Mouse (Mus musculus) cerebellum, postnatal 25 days (tissue): ENCODE results near the gene Aplnr.

ENCODE experiments used
- DNase-seq, 2 experiments: peaks; one replicate each; pipeline ENCODE4 v3.0.0; 2021; ENCODE audit warnings: mixed read lengths in 2 of 2

Aplnr gene

GRCm38 (mm10) chr2:85137601-85138140, 1.6 kb downstream of the Aplnr start:
- DNase-seq, result no peak

DNA sequence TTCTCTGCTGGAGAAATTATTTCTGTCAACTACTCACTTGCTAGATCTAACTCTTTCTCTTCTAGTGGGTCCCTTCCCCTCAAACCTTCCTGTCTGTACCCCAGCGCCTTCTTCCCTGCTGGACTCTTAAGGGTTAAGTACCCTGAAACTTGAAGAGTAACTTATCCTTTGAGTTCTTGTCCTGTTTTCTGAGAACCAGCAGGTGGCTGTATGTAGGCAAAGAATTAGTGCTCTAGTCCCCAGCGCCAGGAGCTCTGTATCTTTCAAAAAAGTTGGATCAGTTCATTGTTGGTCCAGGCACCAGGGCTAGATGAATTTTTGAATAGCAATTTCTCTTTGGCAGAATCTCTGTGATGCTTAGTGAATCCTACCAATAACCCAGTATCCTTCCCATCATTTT, 2.1 kb downstream of the Aplnr start:
- DNase-seq, result no peak

DNA sequence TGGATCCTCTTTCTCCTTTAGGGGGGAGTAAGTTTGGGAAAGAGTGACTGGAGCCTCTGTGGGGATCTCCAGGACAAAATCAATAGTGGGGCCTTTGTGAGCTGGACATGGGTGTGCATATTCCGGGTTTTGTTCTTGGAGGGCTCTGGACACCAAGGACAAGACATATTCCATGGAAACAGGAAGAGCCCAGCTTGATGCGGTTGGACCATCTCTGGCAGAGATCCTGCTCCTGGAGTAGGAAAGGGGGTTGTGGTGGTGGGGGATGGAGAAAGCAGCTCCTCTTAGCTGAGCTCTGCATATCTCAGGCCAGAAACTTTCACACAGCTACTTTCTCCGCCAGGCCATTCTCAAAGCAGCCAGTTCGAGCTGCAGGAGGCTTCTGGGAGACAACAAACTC, 3.4 kb downstream of the Aplnr start:
- no peak for DNase-seq

DNA sequence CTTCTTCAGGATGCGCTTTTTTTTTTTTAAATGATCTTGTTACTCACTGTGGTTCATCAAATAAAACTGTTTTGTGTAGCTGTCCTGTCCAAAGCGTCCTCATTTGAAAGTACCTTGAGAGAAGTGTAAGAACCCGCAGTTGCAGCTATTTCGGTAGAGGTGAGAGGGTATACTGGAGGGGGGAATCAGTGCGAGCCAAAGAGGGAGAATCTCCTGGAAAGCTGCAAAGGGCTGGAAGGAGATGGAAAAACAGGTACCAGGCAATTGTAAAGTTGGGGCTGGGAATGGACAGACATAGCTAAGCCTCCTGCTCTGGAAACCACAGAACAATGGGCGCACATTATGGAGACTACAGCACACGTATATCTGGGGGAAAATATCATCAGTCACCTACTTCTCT, 3.8 kb downstream of the Aplnr start:
- DNase-seq, result no peak

GRCm38 (mm10) chr2:85140833-85141232, 4.8 kb downstream of the Aplnr start:
- no peak for DNase-seq

GRCm38 (mm10) chr2:85144908-85145307, 8.9 kb downstream of the Aplnr start:
- DNase-seq, result no peak

DNA sequence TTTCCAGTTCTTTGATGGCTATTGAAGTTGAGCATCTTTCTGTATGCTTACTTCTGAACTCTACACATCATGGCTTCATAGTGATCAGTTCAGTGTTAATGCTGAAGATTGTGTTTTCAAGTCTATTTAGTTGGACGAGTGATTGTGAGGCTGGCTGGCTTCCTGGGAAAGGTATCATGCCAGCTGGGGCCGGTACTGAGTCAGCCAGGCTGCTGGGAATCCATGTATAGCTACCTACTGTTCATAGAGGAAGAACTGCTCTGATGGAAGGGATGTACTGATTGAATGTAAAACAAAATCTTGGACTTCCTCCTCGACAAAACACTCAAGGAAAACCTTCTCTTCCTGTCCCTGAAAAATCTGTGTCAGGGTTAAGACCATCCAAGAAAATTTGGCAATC, 9.3 kb downstream of the Aplnr start:
- DNase-seq, result no peak

DNA sequence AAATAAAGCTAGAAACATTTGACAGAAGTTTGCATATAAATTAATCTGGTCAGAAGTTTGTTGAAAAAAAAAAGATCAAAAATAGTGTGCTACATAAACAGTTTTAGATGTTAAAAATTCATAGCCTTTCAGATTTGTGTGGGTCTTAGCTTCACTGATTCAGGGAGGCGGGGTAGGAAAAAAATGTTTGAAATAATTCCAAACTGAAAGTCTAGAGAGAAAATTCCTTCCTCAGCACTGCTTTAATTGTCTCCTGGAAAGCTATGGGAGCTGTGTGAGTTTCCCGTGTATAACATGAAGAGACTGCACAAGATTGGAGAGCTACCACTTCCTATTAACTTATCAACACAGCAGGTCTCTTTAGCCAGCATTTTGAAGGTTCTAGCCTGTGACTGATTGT, 11.5 kb downstream of the Aplnr start:
- no peak for DNase-seq

DNA sequence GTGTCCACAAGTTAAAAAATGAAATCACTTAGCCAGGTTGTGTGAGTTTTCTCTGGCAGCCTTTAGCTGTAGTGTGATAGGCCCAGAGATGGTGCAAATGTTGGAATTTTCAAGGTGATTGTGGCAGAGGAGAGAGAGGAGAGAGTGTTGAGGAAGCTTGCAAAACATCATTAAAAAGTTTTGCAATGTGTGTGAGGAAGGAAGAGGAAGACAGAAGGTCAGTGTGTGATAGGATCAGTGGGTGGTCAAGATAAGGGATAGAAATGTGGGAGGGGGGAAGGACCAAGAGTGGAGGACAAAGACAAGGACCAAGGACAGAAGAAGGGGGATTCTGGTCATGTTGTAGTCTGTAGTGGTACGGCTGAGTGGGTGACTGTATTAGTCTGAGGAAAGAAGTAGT, 14.3 kb downstream of the Aplnr start:
- DNase-seq, result no peak

DNA sequence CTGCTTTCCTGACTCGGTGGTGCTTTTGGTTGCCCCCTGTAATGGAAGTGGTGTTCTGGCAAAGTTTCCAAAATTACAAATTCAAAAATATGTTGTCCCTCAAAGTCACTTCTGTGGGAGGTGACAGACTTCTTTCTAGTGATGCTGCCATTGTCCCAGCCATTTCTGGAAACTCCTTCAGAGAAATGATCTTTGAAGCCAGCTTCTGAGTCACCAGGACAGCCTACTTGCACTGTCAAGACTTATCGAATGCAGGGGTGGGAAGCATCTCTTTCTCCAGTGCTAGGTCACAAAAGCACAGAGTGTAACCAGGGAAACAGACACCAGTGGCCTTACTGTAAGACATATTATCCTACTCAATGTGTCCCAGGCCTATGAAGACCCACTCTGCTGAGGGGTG, 15.2 kb downstream of the Aplnr start:
- DNase-seq, result no peak

DNA sequence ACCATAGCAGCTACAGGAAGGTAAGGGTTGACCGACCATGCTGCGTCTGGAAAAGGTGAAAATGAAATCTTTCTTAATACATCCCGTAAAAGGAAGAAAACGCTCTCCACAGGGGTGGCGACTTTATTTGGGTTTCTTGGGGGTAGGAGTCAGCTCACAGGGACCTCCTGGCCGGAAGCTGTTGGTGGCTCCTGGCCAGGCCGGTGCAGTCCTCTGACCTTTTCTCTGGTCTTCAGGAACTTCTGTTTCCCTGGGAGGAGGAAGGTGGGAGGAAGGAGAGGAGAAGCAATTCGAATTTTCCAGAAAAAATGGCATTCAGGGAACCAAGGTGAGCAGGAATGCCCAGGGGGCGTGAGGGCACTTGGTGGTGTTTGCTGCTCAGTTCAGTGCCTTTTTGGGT, 19.3 kb downstream of the Aplnr start:
- DNase-seq, result no peak

DNA sequence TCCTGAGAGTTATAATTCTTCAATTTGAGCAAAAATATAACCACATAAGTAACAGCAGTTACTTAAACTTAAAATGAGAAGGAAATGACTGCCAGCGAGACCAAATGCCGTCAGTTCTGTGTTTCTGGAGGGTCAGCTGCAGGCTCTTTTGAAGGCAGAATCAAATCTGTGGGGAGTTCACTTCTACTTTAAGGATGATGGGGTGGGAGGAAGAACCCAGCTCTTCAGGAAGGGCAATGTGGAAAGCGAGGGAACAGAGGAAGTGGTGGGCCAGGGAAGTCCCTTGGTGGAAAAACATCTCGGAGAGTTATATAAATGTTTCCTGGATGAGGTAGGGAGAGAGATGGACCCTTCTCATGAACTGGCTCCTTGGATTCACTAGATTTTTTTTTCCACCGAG, 20.1 kb downstream of the Aplnr start:
- DNase-seq, result no peak

- no peak for DNase-seq
Observed at GRCm38 (mm10) chr2:85157382-85157781, 21.4 kb downstream of the Aplnr start.

- no peak for DNase-seq
Observed at GRCm38 (mm10) chr2:85160901-85161637, 25.0 kb downstream of the Aplnr start.

DNA sequence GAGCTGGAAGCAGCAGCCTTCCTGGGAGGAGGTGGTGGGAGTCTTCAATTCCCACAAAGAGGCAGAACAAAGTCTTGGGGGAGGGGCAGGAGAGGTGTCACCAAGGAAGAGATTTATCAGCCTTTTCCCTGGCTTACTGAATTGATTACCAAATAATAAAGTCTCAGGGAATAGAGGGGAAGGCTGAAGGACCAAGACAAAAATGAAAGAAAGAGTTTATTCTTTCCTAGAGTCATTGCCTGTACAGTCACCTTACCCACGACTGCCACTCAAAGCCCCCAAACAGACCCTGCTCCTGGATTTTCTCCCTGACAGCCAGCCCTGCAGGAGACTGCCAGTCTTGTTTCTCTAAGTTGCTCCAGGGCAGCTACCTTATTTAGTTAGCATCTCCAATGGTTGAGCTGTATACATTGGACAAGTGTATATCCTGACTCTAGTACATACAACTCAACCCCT, 25.6 kb downstream of the Aplnr start:
- no peak for DNase-seq

GRCm38 (mm10) chr2:85163311-85164047, 27.5 kb downstream of the Aplnr start:
- no peak for DNase-seq

- no peak for DNase-seq
Observed at GRCm38 (mm10) chr2:85167624-85168023, 31.6 kb downstream of the Aplnr start.

GRCm38 (mm10) chr2:85168327-85168726, 32.3 kb downstream of the Aplnr start:
- DNase-seq, result no peak

GRCm38 (mm10) chr2:85172071-85172762, 36.2 kb downstream of the Aplnr start:
- DNase-seq, result no peak

- DNase-seq, result no peak
Observed at GRCm38 (mm10) chr2:85172763-85173103, 36.7 kb downstream of the Aplnr start.

- DNase-seq, result peak in 1 of 2 experiments; percentile 9
Observed at GRCm38 (mm10) chr2:85173545-85173944, 37.5 kb downstream of the Aplnr start.

DNA sequence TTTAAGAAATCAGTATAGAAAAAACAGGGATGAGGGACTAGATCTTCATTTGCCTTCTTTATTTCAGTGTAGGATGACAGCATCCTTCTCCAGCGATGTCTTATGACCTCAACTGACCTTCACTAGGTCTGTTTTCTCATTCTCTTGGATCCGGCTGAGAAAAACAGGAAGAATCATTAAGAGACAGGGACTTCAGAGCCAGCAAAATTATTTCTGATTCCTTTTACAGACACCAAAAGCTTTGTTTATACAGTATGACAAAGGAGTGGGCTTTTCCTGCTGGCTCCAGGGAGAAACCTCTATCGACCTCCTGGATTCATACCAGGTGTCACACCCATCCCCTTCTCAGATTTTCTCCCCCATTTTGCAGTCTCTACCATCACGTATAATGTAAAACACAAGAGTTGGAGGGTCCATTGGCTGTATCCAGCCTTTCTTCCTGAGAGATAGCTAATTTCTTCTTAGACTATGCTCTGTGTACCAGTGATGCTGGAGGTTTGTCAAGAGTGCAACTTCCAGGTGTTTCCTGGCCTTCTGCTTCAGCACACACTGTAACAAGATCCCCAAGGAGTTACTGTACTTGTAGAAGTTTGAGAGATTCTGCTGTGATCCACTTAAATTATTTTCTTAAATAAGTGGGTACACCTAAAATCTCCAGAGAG, 42.2 kb downstream of the Aplnr start:
- no peak for DNase-seq

DNA sequence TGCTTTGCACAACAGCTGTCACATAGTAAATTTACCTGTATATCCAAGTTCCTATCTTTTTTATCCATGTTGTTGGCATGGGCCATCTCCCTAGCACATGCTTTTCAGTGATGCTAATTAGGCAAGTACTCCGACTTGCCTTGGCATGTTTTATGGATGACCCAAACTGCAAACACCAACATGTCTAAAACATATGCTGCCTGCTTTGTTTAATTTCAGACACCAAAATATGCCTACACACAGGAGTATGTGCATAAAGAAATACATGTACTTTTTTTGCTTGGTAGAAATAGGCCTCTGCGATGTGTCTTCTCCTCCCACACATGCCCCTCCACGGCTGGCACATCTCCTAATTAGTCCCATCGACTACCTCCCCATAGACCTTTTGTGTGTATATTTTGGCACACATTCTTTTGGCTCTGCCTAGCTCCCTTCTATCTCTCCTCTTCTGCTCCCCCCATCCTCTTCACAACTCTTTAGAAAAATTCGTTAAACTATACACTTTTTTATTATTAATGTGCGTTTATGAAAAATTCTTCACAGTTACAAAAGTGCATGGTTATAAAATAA, 51.6 kb downstream of the Aplnr start:
- no peak for DNase-seq
